Mouse (Mus musculus) heart, postnatal 0 days (tissue): ENCODE data around the gene Cetn4.

Experiments used
- CTCF ChIP-seq: IDR thresholded peaks from 2 replicates; pipeline ENCODE4 v1.5.1; 2016; ENCODE audit warnings: antibody characterized with exemption, control low read depth, low read depth
- EP300 ChIP-seq: IDR thresholded peaks from 2 replicates; pipeline ENCODE4 v1.6.1; 2016; ENCODE audit warnings: antibody characterized with exemption, low read depth

- TF ChIP-seq CTCF: no peak
- no peak for TF ChIP-seq EP300
These were observed 575 bp downstream of the Cetn4 start for GRCm38 (mm10) chr3:37311897-37312369.
